Mouse (Mus musculus): Measurements from ENCODE around the gene Pxmp4.
A peak's percentile ranks its signal among the peaks of the same experiment; 100 is the strongest.

GRCm38 (mm10) chr2:154552424-154552907, 51.0 kb downstream of the Pxmp4 start:
- TF ChIP-seq CTCF (IDR thresholded peaks at IDR 0.05; ENCODE audit: extremely low read depth, insufficient read length, insufficient replicate concordance, low read depth, low read length) (peak; percentile 46; the same call in 1 of the 2 replicates), POLR2A (IDR thresholded peaks at IDR 0.05; ENCODE audit: low read depth, low read length) (no peak)
